In genomic region chr1:153416271-153416832, GRCm38 (mm10) we compare ENCODE assay signal across 11 mouse cellular contexts. TPM values are rescaled to one million over a fixed set of nuclear protein-coding genes. Genes with fewer than 3 reads are reported as not detected.
"Had no signal": no experiment of that assay in that cellular context is flagged by ENCODE, and none has a peak within 500 bp of the region (broad histone marks: within the 10 kb centered on the region; RNA-seq: fewer than 3 reads in every experiment).

No protein-coding gene starts in this region.

RNA-seq across cellular contexts. Expression of gene Shcbp1l, which starts 8.6 kb away (rescaled TPM):
- total RNA-seq: gastrocnemius, adult 18-20 months; gastrocnemius, adult 8-10 months; gastrocnemius, postnatal 14 days; gastrocnemius, postnatal 36 days; heart, adult 18-20 months; heart, adult 8-10 months; heart, postnatal 10 days; heart, postnatal 25 days; heart, postnatal 4 days had no signal
- polyA plus RNA-seq: hindbrain, embryonic 10.5 days; intestine, postnatal 0 days had no signal
